Mouse (Mus musculus) bone marrow macrophage, adult 2 months (primary cell): Measurements from ENCODE around the gene Irgq. TPM values are rescaled to one million over a fixed set of nuclear protein-coding genes. Genes with fewer than 3 reads are reported as not detected.

Experiments
- H3K27ac ChIP-seq: 2 replicates; pipeline ENCODE4 v1.5.1; 2012; ENCODE audit warnings: low read depth, low read length; ENCODE audit not compliant: insufficient read depth
- H3K4me1 ChIP-seq: 2 replicates; pipeline ENCODE4 v1.6.1; 2012; ENCODE audit warnings: low read length; ENCODE audit not compliant: control insufficient read depth, insufficient read depth
- H3K4me3 ChIP-seq: 2 replicates; pipeline ENCODE4 v1.5.1; 2012; ENCODE audit warnings: mild to moderate bottlenecking, low read length, moderate library complexity; ENCODE audit not compliant: insufficient read depth
- CTCF ChIP-seq: IDR thresholded peaks from 2 replicates; pipeline ENCODE4 v1.5.1; 2012; ENCODE audit warnings: low read depth, mild to moderate bottlenecking, low read length, moderate library complexity
- POLR2A ChIP-seq: IDR thresholded peaks from 2 replicates; pipeline ENCODE4 v1.6.1; 2012; ENCODE audit warnings: mild to moderate bottlenecking, low read depth, low read length, borderline replicate concordance
- polyA plus RNA-seq: library from polyadenylated mRNA; stranded (reverse); fragments of >200 nt; gene quantifications from 2 replicates; pipeline ENCODE4 v1.2.4, GENCODE M21; 2012; ENCODE audit not compliant: missing spikeins, insufficient read depth, insufficient read length

Irgq gene
- polyA plus RNA-seq, 1 experiment: 8.5 TPM

- Histone ChIP-seq H3K27ac (no peak overlapping the region), H3K4me3 (no peak overlapping the region), H3K4me1 (no peaks in the 10 kb centered on the region)
- TF ChIP-seq CTCF (no peak), POLR2A (no peak)
Observed at GRCm38 (mm10) chr7:24585995-24586394, 55.5 kb downstream of the Irgq start.

GRCm38 (mm10) chr7:24586828-24587227 is 56.3 kb downstream of the Irgq start:
- Histone ChIP-seq H3K27ac (no peak overlapping the region), H3K4me3 (no peak overlapping the region)
- no peak for TF ChIP-seq POLR2A

GRCm38 (mm10) chr7:24587330-24588105 is 57.0 kb downstream of the Irgq start, which contains the start of the genes Ethe1 and Zfp575:
TSS of gene Ethe1 (plus strand) at chr7:24587543.
TSS of gene Zfp575 (minus strand) at chr7:24587641.
- Histone ChIP-seq H3K4me3 (no peak within 1 kb of the TSS), H3K4me1 (peaks cover 3% of the 10 kb centered on the region; the same call in 1 of the 2 replicates), H3K27ac (no peak within 1 kb of the TSS)
- TF ChIP-seq POLR2A (no peak), CTCF (no peak)

More at GRCm38 (mm10) chr7:24586828-24587227, 56.3 kb downstream of the Irgq start:
- no peaks in the 10 kb centered on the region for H3K4me1 ChIP-seq

Other genes starting within 250 kb of the Irgq start
- gene Zfp61, start 229.5 kb upstream of the Irgq start, polyA plus RNA-seq: 10.0 and 11.3 TPM in 2 replicates
- 3.5 and 5.3 TPM in 2 replicates for gene Zfp94, start 214.0 kb upstream of the Irgq start, polyA plus RNA-seq
- gene Tescl, start 196.8 kb upstream of the Irgq start, polyA plus RNA-seq: not detected in 2 replicates
- gene Lypd5, start 181.5 kb upstream of the Irgq start, polyA plus RNA-seq: not detected in 2 replicates
- gene Kcnn4, start 160.4 kb upstream of the Irgq start, polyA plus RNA-seq: 50.1 and 51.4 TPM in 2 replicates
- gene Smg9, start 131.1 kb upstream of the Irgq start, polyA plus RNA-seq: 35.8 and 36.5 TPM in 2 replicates
- gene Irgc1, start 78.4 kb upstream of the Irgq start, polyA plus RNA-seq: not detected in 2 replicates
- 24.8 and 27.5 TPM in 2 replicates for gene Plaur, start 68.2 kb upstream of the Irgq start, polyA plus RNA-seq
- not detected in 2 replicates for gene Cadm4, start 48.7 kb upstream of the Irgq start, polyA plus RNA-seq
- gene Zfp428, start 23.7 kb upstream of the Irgq start, polyA plus RNA-seq: 0.69 TPM in 1 of 2 replicates, not detected in the other
- not detected in 2 replicates for gene AC161166.1, start 18.2 kb upstream of the Irgq start, polyA plus RNA-seq
- not detected in 2 replicates for gene Pinlyp, start 15.4 kb downstream of the Irgq start, polyA plus RNA-seq
- 54.6 and 58.7 TPM in 2 replicates for gene Xrcc1, start 15.6 kb downstream of the Irgq start, polyA plus RNA-seq
- gene Ethe1, start 56.9 kb downstream of the Irgq start, polyA plus RNA-seq: 18.2 and 18.5 TPM in 2 replicates
- not detected in 2 replicates for gene Zfp575, start 57.0 kb downstream of the Irgq start, polyA plus RNA-seq
- 7.2 and 7.6 TPM in 2 replicates for gene Phldb3, start 80.1 kb downstream of the Irgq start, polyA plus RNA-seq
- gene Lypd3, start 105.9 kb downstream of the Irgq start, polyA plus RNA-seq: not detected in 2 replicates
- gene Tex101, start 146.0 kb downstream of the Irgq start, polyA plus RNA-seq: not detected in 2 replicates
- gene BC049730, start 178.6 kb downstream of the Irgq start, polyA plus RNA-seq: not detected in 2 replicates
- gene Gm4763, start 196.2 kb downstream of the Irgq start, polyA plus RNA-seq: not detected in 2 replicates
- gene Cd177, start 229.6 kb downstream of the Irgq start, polyA plus RNA-seq: 0.47 and 0.74 TPM in 2 replicates
- gene Ceacam10, start 246.5 kb downstream of the Irgq start, polyA plus RNA-seq: 1.7 TPM in 1 of 2 replicates, not detected in the other